Mouse (Mus musculus) spleen, adult 2 months (tissue): ENCODE measurements around the gene Lcn6.

Source experiments
- CTCF ChIP-seq: fragments of 200-500 bp; IDR thresholded peaks from 2 replicates; pipeline ENCODE4 v1.5.1; 2011; ENCODE audit warnings: mild to moderate bottlenecking, inconsistent platforms; ENCODE audit not compliant: insufficient read depth, insufficient read length, insufficient replicate concordance; ENCODE audit errors: extremely low read depth
- POLR2A ChIP-seq: fragments of 200-500 bp; IDR thresholded peaks from 2 replicates; pipeline ENCODE4 v1.6.1; 2011; ENCODE audit warnings: low read depth, low read length, inconsistent platforms

DNA sequence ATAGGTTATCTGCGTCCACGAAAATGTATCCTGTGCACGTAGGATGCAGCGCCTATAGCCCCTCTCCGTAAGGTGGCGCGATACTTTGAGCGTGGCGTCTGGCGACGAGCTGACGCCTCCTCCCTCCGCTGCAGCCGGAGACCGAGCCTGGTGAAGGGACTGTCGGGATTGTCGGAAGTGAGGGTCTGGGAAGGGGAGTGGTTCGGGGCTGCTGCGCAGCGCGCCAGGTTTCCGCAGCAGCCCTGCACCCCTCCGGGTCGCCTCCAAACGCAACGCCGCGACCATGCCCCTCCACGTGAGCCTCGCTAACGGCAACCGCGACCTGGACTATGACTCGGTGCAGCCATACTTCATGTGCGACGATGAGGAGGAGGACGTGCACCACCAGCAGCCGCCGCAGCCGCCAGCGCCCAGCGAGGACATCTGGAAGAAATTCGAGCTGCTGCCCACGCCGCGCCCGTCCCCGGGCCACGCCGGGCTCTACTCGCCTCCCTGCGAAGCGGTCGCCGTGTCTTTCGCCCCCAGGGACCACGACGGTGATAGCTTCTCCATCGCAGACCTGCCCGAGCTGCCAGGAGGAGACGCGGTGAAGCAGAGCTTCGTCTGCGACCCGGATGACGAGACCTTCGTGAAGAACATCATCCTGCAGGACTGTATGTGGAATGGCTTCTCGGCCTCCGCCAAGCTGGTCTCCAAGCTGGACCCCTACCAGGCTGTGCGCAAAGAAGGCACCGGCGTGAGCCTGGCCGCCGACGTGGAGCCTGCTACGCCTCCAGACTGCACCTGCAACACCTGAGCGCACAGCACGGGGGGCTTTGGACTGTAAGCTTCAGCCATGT is 30.3 kb downstream of the Lcn6 start, which contains the start of gene Bmyc:
- TF ChIP-seq CTCF (peak; percentile 25; the same call in 1 of the 2 replicates), POLR2A (no peak)
